Mouse (Mus musculus) forebrain, postnatal 0 days (tissue): ENCODE data around the gene Olfr948. TPM values are rescaled to one million over a fixed set of nuclear protein-coding genes. Genes with fewer than 3 reads are reported as not detected.

Experiments used
- ATAC-seq: fragments of 200-750 bp; cut with Nextera tagmentation; 2 replicates; pipeline ENCODE4 v1.8.0; 2017; ENCODE audit warnings: mild to moderate bottlenecking, moderate library complexity
- DNase-seq: peaks from one replicate; pipeline ENCODE4 v3.0.0-alpha.2; 2015
- H3K27ac ChIP-seq: fragments of 300-500 bp; sonication (generic); 2 replicates; pipeline ENCODE4 v1.5.1; 2014; ENCODE audit warnings: low read depth, mild to moderate bottlenecking, antibody characterized with exemption, low read length, moderate library complexity, mixed read lengths
- H3K27me3 ChIP-seq: fragments of 300-500 bp; sonication (generic); 2 replicates; pipeline ENCODE4 v1.6.1; 2014; ENCODE audit warnings: mild to moderate bottlenecking, low read length, mixed read lengths; ENCODE audit not compliant: insufficient read depth
- H3K36me3 ChIP-seq: fragments of 300-500 bp; sonication (generic); 2 replicates; pipeline ENCODE4 v1.6.1; 2014; ENCODE audit warnings: mild to moderate bottlenecking, moderate library complexity; ENCODE audit not compliant: insufficient read depth
- H3K4me1 ChIP-seq: fragments of 300-500 bp; sonication (generic); 2 replicates; pipeline ENCODE4 v1.6.1; 2014; ENCODE audit warnings: antibody characterized with exemption; ENCODE audit not compliant: insufficient read depth
- H3K4me2 ChIP-seq: fragments of 300-500 bp; sonication (generic); 2 replicates; pipeline ENCODE4 v1.6.1; 2014; ENCODE audit warnings: low read depth, mild to moderate bottlenecking, moderate library complexity
- H3K4me3 ChIP-seq: fragments of 300-500 bp; sonication (generic); 2 replicates; pipeline ENCODE4 v1.5.1; 2014; ENCODE audit warnings: low read depth, low read length, mixed read lengths
- H3K9ac ChIP-seq: fragments of 300-500 bp; sonication (generic); 2 replicates; pipeline ENCODE4 v1.6.1; 2014; ENCODE audit warnings: mild to moderate bottlenecking
- H3K9me3 ChIP-seq: fragments of 300-500 bp; sonication (generic); 2 replicates; pipeline ENCODE4 v1.6.1; 2016; ENCODE audit warnings: low read length
- CTCF ChIP-seq: sonication (generic); IDR thresholded peaks from 2 replicates; pipeline ENCODE4 v1.5.1; 2016; ENCODE audit warnings: antibody characterized with exemption, control low read depth, low read depth
- WGBS: fragments of 180-500 bp; shearing (Covaris S2); extraction: QIAGEN DNeasy Blood & Tissue Kit; methylation state at CpG from one replicate; pipeline ENCODE4 v1.1.7; 2014; 5-methylcytosine and 5-hydroxymethylcytosine counted together
- polyA plus RNA-seq: library from polyadenylated mRNA; unstranded; fragments of >200 nt; fragmentation: Nextera tagmentation; extraction: Ambion mirVana; gene quantifications from 2 replicates; pipeline ENCODE4 v1.2.1, GENCODE M21; 2015
- total RNA-seq: library from RNA; depleted of rRNA; stranded (reverse); fragments of >200 nt; gene quantifications from 2 replicates; pipeline ENCODE4 v1.2.3, GENCODE M21; 2014; rRNA removed

Gene Olfr948
- total RNA-seq (not detected in 2 replicates), polyA plus RNA-seq (not detected in 2 replicates)

- H3K4me3 ChIP-seq: no peak within 1 kb of the TSS
- no peak within 1 kb of the TSS for H3K4me2 ChIP-seq
- ATAC-seq: no peak
- H3K36me3 ChIP-seq: no peaks in the 10 kb centered on the region
- no peak for TF ChIP-seq CTCF
- H3K27me3 ChIP-seq: no peaks in the 10 kb centered on the region
- no peak within 1 kb of the TSS for H3K9ac ChIP-seq
- H3K4me1 ChIP-seq: no peaks in the 10 kb centered on the region
- DNase-seq: no peak
- H3K9me3 ChIP-seq: no peaks in the 10 kb centered on the region
- H3K27ac ChIP-seq: no peak within 1 kb of the TSS
Observed at GRCm38 (mm10) chr9:39325945-39326344, at the start of gene Olfr948. TSS of gene Olfr948 (minus strand) at chr9:39326045.

- Histone ChIP-seq H3K4me1 (no peaks in the 10 kb centered on the region), H3K36me3 (no peaks in the 10 kb centered on the region), H3K4me3 (no peak overlapping the region), H3K27me3 (no peaks in the 10 kb centered on the region), H3K9me3 (no peaks in the 10 kb centered on the region), H3K27ac (no peak overlapping the region), H3K9ac (no peak overlapping the region), H3K4me2 (no peak overlapping the region)
- TF ChIP-seq CTCF: no peak
- 88% methylated on average over 2 of the region's 2 CpGs for WGBS
- no peak for DNase-seq
- no peak for ATAC-seq
Observed at GRCm38 (mm10) chr9:39287136-39287535, 38.7 kb downstream of the Olfr948 start.

GRCm38 (mm10) chr9:39276718-39277117 lies 49.1 kb downstream of the Olfr948 start, which contains the start of gene Olfr945:
TSS of gene Olfr945 (minus strand) at chr9:39276818.
- H3K4me2 ChIP-seq: no peak within 1 kb of the TSS
- no peak within 1 kb of the TSS for H3K9ac ChIP-seq
- no peaks in the 10 kb centered on the region for H3K9me3 ChIP-seq
- H3K36me3 ChIP-seq: no peaks in the 10 kb centered on the region
- no peak for DNase-seq
- no peak for TF ChIP-seq CTCF
- no peaks in the 10 kb centered on the region for H3K27me3 ChIP-seq
- 88% methylated on average over 3 of the region's 3 CpGs for WGBS
- no peaks in the 10 kb centered on the region for H3K4me1 ChIP-seq
- H3K4me3 ChIP-seq: no peak within 1 kb of the TSS
- no peak within 1 kb of the TSS for H3K27ac ChIP-seq
- no peak for ATAC-seq

Other genes starting within 250 kb of the Olfr948 start
- not detected in 2 replicates for gene Olfr938, start 247.2 kb downstream of the Olfr948 start, total RNA-seq
- not detected in 2 replicates for gene Olfr938, start 247.2 kb downstream of the Olfr948 start, polyA plus RNA-seq
- gene Olfr27, start 197.9 kb downstream of the Olfr948 start, total RNA-seq: not detected in 2 replicates
- not detected in 2 replicates for gene Olfr27, start 197.9 kb downstream of the Olfr948 start, polyA plus RNA-seq
- gene Olfr943, start 159.7 kb downstream of the Olfr948 start, total RNA-seq: not detected in 2 replicates
- gene Olfr943, start 159.7 kb downstream of the Olfr948 start, polyA plus RNA-seq: not detected in 2 replicates
- gene Olfr944, start 124.1 kb downstream of the Olfr948 start, total RNA-seq: not detected in 2 replicates
- gene Olfr944, start 124.1 kb downstream of the Olfr948 start, polyA plus RNA-seq: not detected in 2 replicates
- not detected in 2 replicates for gene Olfr1537, start 76.1 kb downstream of the Olfr948 start, total RNA-seq
- not detected in 2 replicates for gene Olfr1537, start 76.1 kb downstream of the Olfr948 start, polyA plus RNA-seq
- not detected in 2 replicates for gene Olfr945, start 49.2 kb downstream of the Olfr948 start, total RNA-seq
- not detected in 2 replicates for gene Olfr945, start 49.2 kb downstream of the Olfr948 start, polyA plus RNA-seq
- gene Olfr951, start 61.4 kb upstream of the Olfr948 start, total RNA-seq: not detected in 2 replicates
- gene Olfr951, start 61.4 kb upstream of the Olfr948 start, polyA plus RNA-seq: not detected in 2 replicates
- gene Olfr952, start 101.1 kb upstream of the Olfr948 start, total RNA-seq: not detected in 2 replicates
- not detected in 2 replicates for gene Olfr952, start 101.1 kb upstream of the Olfr948 start, polyA plus RNA-seq
- not detected in 2 replicates for gene Olfr954, start 130.7 kb upstream of the Olfr948 start, total RNA-seq
- not detected in 2 replicates for gene Olfr954, start 130.7 kb upstream of the Olfr948 start, polyA plus RNA-seq
- gene Olfr955, start 145.9 kb upstream of the Olfr948 start, total RNA-seq: not detected in 2 replicates
- gene Olfr955, start 145.9 kb upstream of the Olfr948 start, polyA plus RNA-seq: not detected in 2 replicates
- gene Olfr44, start 167.9 kb upstream of the Olfr948 start, total RNA-seq: not detected in 2 replicates
- not detected in 2 replicates for gene Olfr44, start 167.9 kb upstream of the Olfr948 start, polyA plus RNA-seq
- not detected in 2 replicates for gene Olfr957, start 189.8 kb upstream of the Olfr948 start, total RNA-seq
- gene Olfr957, start 189.8 kb upstream of the Olfr948 start, polyA plus RNA-seq: not detected in 2 replicates
- gene Olfr958, start 228.0 kb upstream of the Olfr948 start, total RNA-seq: not detected in 2 replicates
- gene Olfr958, start 228.0 kb upstream of the Olfr948 start, polyA plus RNA-seq: not detected in 2 replicates
- not detected in 2 replicates for gene Olfr959, start 249.5 kb upstream of the Olfr948 start, total RNA-seq
- gene Olfr959, start 249.5 kb upstream of the Olfr948 start, polyA plus RNA-seq: not detected in 2 replicates